Mouse (Mus musculus): ENCODE data around the gene Golt1b.

DNA sequence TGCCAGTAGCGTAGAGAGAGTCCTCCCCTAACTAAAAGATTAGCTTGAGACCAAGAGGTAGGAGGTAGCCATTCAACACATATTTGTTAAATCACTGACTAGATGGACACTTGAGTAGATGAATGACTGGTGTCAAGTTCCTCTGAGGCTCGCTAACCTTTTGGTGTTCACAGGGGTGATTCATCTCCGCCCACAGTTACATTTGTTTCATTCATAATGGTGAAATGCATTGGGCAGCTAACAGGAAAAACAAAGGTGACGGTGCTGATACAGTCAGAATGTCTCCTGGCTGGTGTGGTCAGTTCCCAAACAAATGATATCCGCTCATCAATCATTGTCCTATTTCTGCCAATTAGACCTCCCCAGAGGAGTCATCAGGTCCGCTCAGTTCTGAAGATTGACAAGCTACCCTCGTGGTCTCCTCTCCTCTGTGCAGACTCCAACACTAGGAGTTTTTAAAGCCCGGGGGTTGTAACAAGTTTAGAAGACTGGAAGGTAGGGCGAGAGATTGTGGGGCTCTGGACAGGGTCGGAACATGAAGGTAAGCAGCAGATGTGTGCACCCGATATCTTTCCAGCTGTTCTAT, 26.0 kb downstream of the Golt1b start, which contains the start of gene Spx:
- no peak for TF ChIP-seq POLR2A (IDR thresholded peaks at IDR 0.05; ENCODE audit: extremely low read depth, insufficient read depth, low read length)
- no peak for TF ChIP-seq CTCF (IDR thresholded peaks at IDR 0.05; ENCODE audit: extremely low read depth, insufficient read depth, low read length)
